Mouse (Mus musculus) limb, embryonic 10.5 days (tissue): ENCODE data around the gene Palmd. TPM values are rescaled to one million over a fixed set of nuclear protein-coding genes. Genes with fewer than 3 reads are reported as not detected.

Experiments
- polyA plus RNA-seq: library from polyadenylated mRNA; unstranded; fragments of >200 nt; fragmentation: Nextera tagmentation; extraction: Ambion mirVana; gene quantifications from 2 replicates; pipeline ENCODE4 v1.2.1, GENCODE M21; 2016

Palmd gene
- polyA plus RNA-seq, 1 experiment from 2014 or later, result 1.5 TPM

Other genes starting within 250 kb of the Palmd start
- 6.4 and 7.3 TPM in 2 replicates for gene Agl, start 160.8 kb downstream of the Palmd start, polyA plus RNA-seq
- gene Frrs1, start 109.5 kb downstream of the Palmd start, polyA plus RNA-seq, result 12.7 and 14.3 TPM in 2 replicates
- gene 4930455H04Rik, start 720 bp downstream of the Palmd start, polyA plus RNA-seq, result not detected in 2 replicates